Mouse (Mus musculus) kidney, postnatal 4 days (tissue): ENCODE results near the gene Heatr6.

Source experiments
- DNase-seq, 2 experiments: peaks; one replicate each; pipeline ENCODE4 v3.0.0; 2021; ENCODE audit warnings: mixed read lengths in 2 of 2

Heatr6 gene

DNA sequence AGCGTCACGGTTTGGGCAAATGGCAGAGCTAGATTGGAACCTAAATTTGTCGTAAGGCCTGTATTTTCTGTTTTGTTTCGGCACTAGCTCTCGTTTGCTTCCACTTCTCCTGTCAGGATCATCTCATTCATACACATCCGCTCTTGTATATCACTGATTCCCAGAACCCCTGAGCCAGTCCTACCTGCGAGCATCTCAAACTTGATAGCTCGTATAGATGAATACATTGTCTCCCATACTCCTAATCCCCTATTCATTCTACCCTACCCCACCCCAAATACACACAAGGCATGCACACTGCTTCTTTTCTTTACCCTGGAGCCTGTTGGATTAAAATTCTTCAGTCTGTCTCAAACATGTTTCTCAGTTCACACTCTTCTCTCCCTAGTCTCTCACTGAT, 731 bp downstream of the Heatr6 start:
- no peak for DNase-seq

DNA sequence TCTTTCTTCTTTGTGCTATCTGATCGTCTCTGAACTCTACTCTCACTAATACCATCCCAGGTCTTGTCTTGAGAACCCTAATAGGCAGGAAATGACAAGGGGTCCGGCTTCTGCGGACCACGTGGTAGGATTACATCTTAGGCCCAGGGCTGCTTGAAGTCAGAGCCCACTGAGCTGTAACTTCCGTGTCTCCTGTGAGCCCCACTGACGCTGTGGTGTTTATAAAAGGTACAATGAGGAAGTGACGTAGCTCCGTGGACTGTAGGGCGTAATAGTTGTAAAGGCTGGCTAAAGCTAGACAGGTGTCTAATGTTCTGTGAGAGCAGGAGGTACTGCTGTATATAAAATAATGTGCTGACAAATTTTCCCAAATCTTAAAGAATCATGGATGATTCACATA, 13.8 kb downstream of the Heatr6 start:
- DNase-seq = no peak

DNA sequence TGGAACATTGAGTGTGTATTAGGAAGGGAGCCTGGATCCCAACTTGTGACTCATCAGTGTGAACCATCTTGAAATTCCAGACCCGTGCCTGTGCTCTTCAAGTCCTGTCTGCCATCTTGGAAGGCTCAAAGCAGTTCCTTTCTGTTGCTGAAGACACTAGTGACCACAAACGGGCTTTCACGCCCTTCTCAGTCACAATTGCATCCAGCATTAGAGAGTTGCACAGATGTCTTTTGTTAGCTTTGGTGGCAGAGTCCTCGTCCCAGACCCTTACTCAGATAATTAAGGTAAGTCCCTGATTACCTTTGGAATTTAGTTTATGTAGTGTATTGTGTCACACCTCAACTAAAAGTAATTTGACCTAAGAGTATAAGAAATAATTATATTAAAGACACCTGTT, 15.5 kb downstream of the Heatr6 start:
- no peak for DNase-seq

DNA sequence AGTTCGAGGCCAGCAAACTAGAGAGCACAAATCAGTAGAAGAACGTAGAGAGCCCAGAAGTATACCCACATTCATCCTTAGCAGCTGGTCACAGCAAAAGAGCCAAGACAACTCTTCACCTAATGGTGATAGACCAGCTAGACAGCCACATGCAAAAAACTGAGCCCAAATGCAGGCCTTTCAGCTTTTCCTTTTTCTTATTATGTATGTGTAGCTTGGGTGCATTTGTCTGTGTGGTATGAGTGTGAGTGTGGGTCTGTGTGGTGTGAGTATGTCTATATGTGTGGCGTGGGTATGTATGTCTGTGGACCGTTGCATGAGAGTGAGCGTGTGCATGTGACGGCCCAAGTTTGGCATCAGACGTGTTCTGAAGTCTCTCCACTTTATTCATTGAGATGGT, 17.5 kb downstream of the Heatr6 start:
- no peak for DNase-seq

DNA sequence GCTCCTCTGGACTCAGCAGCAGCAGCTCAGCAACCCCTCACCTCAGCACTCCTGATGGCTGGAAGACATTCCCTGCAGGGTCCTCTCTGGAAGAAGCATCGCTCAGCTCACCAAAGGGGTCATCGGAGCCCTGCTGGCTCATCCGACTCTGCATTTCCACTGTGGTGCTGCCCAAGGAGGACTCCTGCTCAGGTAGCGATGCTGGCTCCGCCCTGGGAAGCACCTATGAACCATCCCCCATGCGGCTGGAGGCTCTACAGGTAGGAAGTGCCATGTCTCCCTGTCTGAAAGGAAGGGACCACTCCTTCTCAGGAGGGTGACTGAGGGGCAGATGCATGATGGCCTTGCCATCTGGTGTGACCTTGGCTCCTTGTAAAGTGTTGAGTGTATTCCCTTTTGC, 18.8 kb downstream of the Heatr6 start:
- no peak for DNase-seq

DNA sequence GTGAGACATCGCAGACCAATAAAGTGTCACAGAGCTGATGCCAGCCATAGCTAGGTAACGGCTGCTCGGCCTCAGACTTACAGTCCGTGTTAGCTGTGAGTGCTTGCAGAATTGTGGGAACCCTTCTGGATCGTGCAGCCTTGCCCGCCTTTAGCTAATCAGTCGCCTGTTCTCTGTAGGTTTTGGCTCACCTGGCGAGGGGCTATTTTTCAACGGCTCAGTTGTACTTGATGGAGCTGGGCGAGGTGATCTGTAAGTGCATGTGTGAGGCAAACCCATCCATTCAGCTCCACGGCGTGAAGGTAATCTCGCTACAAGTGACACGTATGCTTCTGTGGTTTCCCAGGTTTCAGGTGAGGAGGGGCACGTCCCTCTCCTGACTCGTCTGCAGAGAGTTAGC, 20.2 kb downstream of the Heatr6 start:
- DNase-seq = no peak

DNA sequence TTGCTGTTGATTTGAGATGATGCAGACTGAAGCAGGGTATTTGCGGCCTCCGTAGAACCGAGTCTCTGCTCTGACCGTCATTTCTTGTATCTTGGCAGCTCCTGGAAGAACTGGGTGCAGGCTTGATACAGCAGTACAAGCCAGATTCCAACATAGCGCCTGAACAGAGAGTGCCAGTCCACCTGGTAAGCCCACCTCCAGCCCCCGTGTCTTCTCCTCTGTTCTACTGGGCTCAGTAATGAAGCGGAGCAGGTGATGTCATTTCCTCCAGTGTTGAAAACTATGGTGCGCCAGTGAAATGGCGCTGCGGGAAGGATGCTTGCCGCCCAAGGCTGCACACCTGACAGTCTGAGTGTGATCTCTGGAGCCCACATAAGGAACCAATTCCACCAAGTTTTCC, 20.8 kb downstream of the Heatr6 start:
- DNase-seq = no peak

DNA sequence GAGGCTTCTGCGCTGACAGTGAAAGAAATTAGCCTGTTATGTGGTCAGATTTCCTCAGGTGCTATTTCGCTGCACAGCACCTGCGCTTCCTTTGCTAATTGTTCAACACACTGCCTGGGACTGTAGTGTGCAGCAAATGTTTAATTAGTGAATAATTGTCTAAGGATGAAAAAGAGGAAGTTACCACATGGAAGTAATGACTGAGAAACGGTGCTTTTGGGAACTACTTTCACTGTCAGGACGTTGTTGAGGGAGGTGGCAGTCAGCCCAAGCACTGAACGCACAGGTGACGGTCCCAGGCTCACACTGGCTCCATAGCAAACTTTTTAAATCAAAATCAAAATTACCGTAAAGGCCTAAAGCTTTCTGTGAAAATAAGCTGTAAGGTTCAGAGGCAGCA, 23.3 kb downstream of the Heatr6 start:
- DNase-seq = no peak

DNA sequence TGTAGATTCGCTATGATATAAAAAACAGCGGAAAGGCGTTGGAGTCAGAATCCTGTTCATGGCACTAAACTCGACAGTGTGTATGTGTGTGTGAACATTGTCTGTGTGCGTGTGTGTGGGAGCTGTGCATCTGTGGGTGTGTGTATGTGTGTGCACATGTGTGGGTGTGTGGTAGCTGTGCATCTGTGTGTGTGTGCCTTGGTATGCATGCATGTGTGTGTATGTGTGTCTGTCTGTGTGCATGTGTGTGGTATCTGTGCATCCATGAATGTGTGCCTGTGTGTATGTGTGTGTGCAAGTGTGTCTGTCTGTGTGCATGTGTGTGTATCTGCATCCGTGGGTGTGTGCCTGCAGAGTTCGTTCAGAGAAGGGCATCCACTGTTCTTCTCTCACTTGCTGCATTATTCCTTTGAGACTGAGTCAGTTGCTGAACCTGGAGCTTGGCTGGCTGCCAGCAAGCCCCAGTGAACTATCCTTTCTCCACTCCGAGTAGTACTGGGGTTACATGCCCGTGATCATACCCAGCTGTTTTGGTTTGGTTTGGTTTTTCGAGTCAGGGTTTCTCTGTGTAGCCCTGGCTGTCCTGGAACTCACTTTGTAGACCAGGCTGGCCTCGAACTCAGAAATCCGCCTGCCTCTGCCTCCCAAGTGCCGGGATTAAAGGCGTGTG, 30.6 kb downstream of the Heatr6 start:
- no peak for DNase-seq

DNA sequence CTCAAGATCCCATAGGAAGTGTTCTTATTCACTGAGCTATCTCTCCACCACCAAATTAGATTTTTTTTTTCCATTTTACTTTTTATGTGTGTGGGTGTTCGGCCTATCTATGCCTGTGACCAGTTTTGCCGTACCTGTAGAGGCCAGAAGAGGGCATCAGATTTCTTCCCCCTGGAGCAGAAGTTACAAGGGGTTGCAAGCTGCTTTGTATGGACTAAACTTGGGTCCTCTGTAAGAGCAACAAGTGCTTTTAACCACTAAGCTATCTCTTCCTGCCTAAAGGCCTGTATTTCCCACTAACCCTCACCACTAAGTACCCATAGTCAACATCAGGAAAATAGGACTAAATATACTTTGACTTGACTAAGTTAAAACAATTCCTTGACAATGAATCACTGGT, 31.2 kb downstream of the Heatr6 start:
- peak; percentile 44 to 55 for DNase-seq

DNA sequence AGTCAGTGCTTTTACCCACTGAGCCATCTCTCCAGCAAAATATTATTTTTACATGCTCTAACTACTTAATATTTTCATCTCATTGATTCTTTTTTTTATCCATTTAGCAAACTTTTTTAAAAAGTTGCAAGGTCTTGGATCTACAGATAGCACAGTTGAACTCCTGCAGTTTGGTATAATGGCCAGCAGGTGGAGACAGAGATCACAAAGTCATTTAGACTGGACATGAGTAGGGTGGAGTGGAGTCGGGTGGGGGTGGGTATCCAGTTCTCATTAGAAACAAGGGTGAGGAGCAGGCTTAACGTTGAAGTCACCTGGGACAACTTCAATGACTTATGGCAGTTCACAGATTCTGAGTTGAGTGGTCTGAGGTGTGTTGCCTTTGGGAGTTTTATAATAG, 31.9 kb downstream of the Heatr6 start:
- DNase-seq = peak; percentile 77 to 81

DNA sequence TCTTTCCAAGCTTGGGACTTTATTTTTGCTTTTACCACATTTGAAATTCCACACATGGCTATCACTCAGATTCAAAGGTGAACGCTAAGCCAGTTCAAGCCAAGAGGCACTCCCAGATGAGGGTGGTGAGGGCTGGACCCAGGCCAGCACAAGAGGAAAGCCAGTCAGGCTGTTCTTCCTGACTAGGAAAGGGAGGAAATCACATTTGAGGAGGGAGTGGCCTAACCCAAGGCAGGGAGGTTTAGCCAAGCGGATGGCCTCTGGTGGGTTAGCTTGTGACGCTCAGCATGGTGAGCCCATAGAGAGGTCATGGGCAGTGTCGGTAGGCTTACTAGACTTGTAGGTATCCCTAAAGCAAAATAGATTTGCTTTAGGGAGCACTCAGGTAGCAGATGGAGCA, 33.3 kb downstream of the Heatr6 start:
- peak; percentile 66 to 79 for DNase-seq

DNA sequence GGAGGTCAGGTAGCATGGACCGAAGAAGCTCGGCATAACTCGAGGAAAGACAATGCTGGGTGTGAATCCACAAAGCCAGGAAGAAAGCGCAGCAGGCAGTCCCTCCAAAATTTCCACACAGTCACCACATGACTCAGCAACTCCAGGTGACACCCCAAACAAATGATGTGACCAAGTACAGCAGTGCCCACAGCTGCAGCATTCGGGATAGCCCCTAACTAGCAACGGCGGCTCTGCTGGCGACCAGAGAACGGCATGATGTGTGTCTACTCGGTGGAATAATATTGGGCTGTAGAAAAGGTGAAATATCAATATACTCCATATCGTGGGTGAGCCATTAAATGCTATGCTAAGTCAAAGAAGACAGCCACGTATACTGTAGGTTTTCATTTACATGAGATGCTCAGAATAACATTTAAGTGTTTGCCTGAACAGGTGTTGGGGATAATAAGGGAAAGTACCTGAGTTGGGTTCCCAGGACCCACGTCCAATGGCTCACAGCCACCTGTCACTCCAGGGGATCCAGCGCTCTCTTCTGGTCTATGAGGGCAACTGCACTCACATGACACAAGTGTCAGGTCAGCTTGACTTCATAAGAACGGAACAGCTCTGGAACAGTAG, 34.0 kb downstream of the Heatr6 start:
- DNase-seq = peak in 1 of 2 experiments; percentile 34

DNA sequence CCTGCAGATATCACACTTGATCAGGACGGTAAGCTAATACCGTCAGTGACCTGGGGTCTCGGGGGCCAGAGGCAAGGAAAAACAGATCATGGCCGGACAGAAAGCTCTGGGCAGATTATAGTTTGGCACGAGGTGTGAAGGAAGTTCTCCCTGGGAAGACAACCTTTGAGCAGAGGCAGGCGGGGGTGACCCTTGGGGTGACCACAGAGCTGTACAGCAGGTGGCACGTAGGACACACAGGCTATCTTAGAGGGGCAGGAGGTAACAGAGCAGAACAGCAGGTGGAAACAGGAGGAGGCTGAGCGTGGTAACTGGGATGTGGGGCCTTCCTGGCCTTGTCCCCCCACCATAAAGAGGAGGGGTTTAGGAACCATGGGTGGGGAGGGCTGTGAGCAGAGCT, 34.8 kb downstream of the Heatr6 start:
- DNase-seq = peak in 1 of 2 experiments; percentile 56

DNA sequence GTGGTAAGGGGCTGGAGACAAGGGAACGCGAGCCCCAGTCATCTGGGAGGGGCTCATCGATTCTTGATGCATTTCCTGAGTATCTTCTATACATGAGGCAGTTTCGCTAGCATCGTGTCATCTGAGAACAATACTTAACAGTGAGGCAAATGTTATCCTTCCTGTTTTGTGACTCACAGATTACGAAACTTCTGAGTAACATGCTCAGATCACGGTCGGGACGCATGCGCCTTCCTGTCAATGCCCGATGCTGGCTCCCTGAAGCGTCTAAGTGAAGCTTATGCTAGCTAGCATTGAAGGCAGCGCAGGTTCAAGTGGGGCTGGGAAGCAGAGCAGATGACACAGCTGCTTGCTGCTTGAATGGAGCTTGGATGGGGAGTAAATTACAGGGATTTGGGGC, 35.8 kb downstream of the Heatr6 start:
- peak; percentile 49 to 63 for DNase-seq

DNA sequence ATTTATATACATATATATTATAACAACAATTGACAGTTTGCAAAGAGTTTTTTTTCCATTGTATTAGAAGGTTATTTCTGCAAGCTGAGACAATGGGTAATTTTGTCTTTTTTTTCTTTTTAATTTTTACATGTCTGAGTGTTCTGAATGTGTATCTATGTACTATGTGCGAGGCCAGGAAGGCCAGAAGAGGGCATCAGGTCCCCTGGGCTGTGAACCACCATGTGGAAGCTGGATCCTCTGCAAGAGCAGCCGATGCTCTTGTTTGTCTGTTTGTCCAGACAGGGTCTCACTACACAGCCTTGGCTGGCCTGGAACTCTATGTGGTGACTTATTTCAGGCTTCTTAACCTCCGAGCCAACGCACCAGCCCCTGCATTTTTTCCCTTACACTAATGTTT, 37.6 kb downstream of the Heatr6 start:
- peak in 1 of 2 experiments; percentile 35 for DNase-seq

DNA sequence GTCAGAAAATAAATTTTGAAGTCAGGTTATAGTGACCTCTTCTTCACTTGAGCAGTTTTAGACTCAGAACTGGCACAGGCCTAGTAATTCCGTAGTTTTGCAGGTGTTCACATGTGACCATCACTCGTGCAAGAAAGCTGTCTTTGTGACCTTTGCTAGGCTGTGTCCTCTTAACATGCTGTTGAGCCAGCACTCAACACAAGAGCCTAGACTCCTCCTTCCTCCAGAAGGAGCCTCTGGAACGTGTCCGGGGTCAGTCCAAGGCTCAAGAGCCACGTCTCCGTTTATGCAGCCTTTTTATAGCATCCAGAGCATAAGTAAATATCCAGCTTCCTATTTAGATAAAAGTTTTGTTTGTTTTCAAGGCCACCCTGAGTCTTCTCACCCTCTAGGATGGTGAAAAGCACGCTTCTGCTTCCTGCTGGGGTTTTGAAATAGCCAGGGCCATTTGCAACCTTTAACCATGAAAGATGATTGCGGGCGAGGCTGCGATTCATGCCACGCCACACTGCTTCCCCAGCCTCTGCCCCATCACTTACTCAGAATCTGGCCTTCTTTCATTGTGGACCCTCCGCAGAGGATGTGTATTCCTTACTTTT, 38.9 kb downstream of the Heatr6 start:
- DNase-seq = no peak

DNA sequence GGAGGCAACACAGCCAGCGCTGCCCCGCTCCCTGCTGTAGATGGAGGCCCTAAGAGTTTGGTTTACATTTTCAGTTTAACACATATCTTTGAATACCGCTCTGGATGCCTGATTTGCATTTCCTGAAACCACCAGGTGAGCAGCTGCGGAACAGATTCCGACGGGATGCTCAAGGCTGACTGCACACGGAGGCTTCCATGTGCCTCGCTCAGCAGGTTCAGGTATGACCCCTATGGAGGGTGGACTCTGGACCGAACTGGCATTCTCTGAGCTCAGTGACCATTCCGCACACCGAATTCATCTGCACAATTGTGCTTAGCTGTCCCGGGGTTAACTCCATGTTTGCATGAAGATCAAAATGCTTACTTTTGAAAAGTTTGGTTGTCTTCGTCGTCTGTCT, 39.8 kb downstream of the Heatr6 start:
- peak; percentile 55 to 73 for DNase-seq

DNA sequence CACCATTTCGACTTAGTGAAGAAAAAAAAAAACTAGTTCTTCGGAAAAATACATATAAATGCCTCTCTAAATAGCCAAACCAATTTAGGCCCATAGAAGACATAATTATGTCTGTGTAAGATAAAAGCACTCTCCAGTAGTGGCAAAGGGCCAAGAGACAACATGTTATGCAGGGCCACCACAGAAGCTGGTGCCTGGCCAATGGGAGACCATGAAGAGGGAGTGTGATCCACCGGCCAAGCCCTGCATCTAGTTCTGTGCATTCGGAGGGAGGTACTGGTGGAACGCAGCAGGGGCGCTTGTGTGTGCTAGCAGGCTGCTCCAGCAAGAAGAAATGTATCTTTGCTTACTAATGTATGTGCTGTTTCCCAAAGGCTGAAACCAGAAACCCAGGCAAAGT, 42.6 kb downstream of the Heatr6 start:
- no peak for DNase-seq

DNA sequence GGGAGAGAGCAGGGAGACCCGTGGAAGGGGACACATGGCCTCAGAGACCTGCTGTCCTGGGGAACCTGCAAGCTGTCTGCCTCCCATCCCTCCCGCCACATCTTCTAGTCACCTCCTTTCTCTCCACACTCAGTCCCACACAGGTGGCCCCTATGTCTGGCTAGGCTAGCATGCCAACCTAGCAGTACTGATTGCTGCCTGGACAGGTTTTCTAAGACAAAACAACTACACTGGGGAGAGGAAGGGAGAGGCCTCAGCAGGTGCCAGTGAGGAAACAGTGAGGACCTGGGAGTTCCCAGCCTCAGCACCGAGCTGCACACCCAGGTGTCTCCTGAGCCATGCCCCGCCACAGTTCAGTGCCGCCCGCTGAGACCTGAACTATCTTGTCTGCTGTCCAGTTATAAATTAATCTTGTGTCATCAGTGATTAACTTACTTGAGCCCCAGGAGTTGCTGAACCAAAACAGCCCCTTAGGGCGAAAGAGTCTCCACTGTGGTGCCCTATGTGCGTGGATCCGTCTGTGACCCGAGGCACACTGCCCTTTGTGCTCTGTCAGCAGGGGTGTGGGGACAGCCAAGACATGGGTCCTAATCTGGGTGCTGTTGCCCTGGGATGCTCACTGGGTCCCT, 43.6 kb downstream of the Heatr6 start:
- peak; percentile 67 to 83 for DNase-seq

DNA sequence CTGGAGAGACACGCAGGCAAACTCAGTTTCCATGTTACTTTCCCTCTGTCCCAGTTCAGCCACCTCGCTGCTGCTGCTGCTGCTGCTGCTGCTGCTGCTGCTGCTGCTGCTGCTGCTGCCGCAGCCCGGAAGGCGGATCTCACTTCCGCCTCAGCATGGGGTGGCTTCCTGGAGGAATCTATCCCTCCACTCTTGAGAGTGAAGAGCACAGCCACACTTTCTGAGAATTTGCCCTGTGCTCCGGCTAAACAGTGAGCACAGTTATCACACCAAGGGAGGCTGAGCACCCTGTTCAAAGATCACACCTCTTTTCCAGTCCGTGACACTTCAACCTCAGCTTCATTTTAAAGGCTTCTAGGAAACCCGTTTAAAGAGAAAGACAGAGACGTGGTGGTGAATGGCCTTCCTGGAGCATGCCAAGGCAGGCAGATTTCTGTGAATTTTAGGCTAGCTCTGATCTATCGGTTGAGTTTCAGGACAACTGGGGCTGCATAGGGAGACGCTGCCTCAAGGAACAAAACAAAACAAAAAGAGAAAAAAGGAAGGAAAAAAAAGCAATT, 46.5 kb downstream of the Heatr6 start:
- DNase-seq = peak in 1 of 2 experiments; percentile 45

DNA sequence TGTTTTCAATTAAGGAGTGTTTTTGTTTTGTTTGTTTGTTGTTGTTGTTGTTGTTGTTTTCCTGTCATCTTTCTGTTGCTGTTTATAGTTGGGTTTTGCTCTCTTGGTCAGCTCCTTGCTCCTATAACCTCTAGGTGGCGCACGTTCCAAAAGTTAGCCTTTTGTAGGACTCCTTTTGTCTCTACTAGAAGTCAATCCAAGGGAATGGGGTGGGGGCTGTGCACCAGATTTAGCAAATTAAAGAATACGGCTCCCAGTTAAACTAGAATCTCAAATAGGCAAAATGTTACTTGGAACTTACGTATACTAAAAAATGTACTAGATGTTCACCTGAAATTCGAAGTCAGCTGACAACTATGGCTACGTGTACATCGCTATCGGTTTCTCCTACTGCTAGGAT, 48.7 kb downstream of the Heatr6 start:
- DNase-seq = peak; percentile 71 to 78

DNA sequence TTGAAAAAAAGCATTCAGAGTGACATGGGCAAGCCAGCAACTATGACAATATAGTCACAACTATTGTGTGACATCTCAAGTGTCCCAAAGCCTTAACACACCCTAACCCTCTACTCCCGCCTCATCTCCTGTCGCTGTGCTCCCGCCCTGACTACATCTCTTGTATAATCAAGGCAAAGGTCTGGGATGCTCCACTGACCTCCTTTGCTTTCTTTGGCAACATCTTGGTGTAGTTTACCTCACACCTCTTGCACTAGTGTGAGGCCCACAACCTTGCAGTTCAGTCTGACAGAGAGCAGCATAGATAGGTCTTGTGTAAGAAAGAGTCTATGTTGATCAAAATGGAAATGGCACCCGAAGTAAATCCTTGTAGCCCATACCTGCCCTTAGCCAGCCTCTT, 49.1 kb downstream of the Heatr6 start:
- DNase-seq = no peak

DNA sequence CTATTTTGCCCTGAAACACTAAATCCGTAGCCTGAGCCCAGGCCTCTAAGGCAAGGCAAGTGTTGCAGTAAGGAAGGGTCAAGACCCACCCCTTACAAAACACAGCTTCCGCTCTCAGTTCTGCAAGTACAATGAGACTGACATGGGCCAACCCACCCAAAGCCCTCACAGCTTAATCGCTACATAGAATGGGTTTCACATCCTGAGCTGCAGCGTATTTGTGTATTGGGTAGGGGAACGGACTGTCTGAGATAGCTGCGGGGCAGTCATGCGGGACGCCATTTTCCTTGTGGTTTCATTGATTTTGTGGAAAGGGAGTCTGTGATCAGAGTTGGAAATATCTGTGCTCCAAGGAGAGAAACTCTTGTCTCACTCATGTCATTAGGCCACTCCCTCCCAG, 56.9 kb downstream of the Heatr6 start:
- no peak for DNase-seq
